Mouse (Mus musculus): Measurements from ENCODE around the gene E130114P18Rik.
A peak's percentile ranks its signal among the peaks of the same experiment; 100 is the strongest.

Gene E130114P18Rik

DNA sequence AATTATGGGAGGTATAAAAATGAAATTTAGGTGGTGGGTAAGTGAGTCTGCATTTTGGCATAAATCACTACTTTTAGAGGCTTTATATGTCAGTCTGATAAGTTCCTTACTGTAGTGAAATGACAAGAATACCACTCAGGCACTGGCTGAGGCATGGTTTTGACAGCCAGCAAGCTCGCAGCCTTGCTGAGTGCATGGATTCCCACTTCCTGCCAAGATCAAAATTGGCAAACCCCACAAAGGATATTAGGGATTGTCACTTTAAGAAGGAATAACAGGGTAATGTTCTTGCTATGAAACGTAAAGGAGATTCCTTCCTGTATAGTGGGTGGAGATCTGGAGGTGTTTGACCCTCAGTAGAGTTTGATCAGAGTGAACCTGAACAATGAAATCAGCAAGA is 27.4 kb upstream of the E130114P18Rik start:
- no peak for DNase-seq (ENCODE audit: low read depth)

DNA sequence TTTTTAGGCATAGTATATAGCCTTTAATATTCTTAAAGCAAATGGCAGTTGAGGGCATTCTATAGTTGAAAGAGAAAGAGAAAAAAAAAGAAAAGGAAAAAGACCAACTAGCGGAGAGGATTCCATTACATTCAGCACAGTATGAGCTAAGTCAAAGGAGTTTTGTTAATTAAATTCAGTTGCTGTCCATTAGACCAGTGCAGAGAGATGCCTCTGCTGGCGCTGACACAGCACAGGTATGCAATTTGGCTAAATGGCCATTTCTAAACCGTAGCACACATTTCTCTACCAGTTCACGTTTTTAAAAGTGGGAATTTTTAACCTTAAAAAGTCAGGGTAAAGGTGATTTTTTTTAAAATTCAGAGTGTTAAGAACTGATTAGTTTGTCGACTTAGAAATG is 26.8 kb upstream of the E130114P18Rik start:
- DNase-seq (ENCODE audit: low read depth) = no peak

DNA sequence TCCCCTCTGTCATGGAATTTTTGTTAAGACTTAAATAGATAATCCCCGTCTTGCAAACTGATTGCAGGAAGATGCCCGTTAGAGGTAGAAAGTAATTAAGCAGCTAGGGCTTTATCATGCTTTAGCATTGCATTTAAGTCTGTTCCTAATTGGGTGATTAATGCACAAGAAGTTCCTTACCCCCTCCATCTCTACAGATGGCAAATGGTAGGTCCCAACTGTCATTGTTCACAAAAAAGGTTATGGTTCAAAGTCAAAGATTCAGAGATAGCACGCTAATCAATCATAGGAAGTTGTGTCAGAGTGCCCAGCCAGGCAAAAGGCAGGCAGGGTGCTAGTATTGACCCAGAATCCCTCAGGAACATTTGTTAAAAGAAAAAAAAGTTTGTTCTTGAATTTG is 25.9 kb upstream of the E130114P18Rik start:
- no peak for DNase-seq (ENCODE audit: low read depth)

DNA sequence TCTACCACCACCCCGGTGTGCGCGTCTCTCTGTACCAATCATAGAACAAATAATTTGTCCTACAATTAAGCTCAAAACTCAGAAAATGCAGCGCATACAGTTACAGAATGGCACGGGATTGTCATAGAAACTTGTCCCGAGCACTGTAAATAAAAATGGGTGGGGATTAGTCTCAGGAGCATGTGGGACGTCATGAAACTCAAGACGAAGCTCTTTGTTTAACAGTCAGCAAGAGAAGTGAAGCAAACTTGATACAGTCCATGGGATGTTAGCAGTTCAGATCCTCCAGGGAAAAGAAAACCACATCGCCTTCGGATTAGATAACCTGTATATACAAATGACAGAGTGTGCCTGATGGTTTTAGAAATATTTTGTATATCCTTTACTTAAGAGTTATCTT is 18.6 kb upstream of the E130114P18Rik start:
- DNase-seq (ENCODE audit: low read depth) = no peak

DNA sequence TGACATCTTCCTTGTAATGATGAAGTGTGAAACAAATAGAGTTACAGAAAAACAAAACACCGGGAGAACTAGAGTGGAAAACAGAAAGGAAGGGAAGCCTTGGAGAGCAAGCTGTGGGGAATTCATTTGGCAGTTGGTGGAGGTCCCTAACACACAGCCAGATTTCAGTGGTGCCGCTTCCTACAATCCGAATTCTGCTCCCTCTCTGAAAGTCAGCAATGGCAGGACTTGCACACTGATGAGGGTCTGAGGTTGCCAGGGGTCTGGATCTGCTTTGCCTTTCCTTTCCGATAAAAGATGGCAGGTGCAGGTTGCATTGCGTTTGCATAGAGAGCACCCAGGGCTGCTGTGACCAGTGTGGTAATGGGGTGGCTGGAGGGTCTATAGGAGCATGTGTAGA is 18.1 kb upstream of the E130114P18Rik start:
- DNase-seq (ENCODE audit: low read depth) = no peak

DNA sequence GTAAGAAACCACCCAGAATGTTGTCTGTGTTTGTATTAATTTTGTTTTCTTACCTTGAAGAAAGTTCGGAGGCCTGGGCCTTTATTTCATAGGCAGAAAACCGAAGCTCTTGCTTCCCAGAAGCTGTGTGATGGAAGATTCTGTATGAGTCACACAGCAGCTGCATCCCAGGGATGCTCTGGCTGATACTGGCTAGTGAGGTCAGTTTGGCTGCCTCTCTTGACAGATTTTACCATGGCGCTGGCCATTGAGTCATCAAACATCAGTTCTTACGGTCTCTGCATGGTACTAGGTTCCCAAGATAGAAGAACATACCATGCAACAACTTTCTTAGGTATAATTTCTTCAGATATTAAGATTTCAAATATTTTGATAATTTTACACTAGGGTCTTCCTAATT is 17.0 kb upstream of the E130114P18Rik start:
- DNase-seq (ENCODE audit: low read depth) = no peak

DNA sequence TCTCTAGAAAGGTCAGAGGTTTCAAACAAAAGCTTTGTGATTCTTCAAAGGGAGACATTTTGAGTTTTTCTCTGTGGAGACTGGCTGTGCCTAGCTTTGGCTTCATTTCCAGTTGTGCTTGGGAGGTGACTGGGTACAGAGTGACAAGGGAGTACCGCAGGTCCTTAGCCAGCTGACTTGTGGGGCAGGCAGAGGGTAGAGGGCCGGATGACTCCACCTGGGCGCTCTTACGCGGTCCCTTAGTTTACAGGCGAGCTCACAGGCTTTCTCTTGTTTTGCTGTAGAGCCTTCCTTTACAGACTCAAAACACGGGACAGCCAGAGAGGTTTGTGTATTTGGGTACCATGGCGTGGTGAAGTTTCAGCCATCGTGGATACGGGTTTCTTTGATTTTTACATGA is 16.1 kb upstream of the E130114P18Rik start:
- no peak for DNase-seq (ENCODE audit: low read depth)

DNA sequence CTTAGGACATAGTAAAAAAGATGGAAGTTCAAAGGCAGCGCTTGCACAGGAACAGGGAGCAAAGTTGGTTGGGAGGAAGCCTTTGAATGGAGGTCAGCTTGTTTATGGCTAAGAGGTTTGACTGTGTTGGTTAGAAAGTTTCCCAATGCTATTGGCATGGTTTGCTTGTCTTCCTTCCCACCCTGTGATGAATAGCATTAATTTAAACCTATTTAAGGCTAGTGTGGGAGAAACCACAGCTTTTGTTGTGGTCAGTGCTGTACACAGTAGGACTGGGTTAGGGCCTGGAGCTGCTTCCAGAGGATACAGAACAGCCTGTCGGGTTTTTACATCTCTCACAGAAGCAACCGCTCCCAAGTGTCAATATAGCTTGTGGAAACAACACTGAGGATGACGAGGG is 10.7 kb upstream of the E130114P18Rik start:
- DNase-seq (ENCODE audit: low read depth) = no peak

DNA sequence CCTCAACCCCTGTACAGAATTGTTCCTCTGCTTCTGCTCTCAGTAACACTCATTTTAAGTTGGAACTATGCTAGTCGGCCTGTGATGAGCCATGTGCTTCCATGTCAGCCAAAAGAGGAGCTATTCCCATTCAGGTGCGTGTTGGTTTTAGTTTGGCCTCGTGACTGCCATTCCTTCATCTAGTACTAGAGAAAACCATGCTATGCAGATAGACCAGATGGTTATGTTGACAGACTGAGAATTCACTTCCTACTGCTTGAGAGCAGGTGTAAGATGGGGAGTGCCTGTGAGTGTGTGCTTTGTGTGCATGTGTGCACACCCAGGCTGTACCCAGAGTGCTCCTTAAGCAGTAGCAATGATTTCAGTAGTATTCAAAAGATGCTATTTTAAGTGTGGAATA is 9.6 kb upstream of the E130114P18Rik start:
- no peak for DNase-seq (ENCODE audit: low read depth)

DNA sequence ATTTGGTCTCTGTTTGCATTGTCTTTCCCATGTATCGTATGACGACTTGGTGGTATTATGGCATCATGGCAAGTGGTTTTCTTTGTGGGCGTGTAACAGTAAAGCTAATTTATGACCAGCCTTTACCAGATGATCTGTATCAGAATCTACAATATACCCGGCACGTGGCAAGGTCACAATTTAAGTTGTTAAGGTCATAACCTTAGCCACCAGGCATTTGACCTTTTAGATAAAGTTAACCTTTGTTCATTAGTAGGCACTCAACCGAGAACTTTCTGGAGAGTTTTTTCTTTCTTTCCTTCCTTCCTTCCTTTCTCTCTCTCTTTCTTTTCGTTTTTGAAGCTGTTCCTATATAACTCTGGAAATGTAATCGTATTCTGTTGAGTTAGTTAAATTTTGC is 8.7 kb upstream of the E130114P18Rik start:
- DNase-seq (ENCODE audit: low read depth) = no peak

DNA sequence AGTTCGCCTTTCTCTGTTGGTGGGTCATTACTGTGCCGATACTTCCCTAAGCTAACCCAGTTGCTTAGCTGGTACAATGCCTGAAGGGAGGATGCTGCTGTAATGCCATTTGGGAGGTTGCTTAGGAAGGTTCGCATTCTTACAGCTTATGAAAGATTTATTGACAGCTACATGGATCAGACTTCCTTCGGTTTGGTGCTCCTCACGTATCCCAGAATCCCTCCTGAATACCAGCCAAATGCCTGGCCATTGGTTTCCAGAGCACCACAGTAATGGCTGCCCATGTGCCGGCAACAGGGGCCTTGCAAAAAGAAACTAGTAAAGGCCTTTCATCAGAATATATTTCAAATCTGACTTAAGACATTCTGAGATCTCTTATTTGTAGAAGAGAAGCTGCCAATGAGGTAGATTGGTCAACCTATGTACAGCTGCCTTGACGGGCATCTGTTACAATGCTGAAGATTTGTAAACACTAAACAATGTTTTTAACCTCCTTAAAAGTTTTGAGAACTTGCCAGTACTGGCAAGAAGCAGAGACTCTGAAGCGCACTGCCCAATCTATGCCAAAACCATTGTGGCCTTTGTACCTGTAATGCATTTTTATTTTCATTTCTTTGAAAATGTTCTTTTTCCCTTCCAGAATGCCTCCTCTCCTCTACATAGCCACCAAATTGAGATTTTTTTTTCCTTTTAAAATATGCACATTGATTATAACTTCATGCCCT is 7.8 kb upstream of the E130114P18Rik start:
- DNase-seq (ENCODE audit: low read depth) = no peak

DNA sequence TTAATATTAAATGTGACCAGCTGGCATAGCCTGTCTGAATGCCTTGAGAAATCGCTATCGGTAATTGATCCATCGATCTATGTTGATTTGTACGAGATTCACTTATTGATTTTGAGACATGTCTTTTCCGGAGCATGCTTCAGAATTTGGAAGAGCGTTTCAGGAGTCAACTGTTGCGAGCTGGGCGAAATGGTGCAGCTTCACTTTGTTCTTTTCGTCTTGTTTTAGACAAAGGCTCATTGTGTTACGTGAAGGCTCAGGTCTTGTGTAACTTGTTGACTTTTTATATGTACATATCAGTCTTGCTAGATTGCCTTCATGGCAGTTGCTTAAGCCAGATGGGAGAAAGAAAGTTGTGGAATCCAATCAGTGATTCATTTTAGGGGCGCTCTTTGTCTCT is 6.4 kb upstream of the E130114P18Rik start:
- DNase-seq (ENCODE audit: low read depth) = no peak

DNA sequence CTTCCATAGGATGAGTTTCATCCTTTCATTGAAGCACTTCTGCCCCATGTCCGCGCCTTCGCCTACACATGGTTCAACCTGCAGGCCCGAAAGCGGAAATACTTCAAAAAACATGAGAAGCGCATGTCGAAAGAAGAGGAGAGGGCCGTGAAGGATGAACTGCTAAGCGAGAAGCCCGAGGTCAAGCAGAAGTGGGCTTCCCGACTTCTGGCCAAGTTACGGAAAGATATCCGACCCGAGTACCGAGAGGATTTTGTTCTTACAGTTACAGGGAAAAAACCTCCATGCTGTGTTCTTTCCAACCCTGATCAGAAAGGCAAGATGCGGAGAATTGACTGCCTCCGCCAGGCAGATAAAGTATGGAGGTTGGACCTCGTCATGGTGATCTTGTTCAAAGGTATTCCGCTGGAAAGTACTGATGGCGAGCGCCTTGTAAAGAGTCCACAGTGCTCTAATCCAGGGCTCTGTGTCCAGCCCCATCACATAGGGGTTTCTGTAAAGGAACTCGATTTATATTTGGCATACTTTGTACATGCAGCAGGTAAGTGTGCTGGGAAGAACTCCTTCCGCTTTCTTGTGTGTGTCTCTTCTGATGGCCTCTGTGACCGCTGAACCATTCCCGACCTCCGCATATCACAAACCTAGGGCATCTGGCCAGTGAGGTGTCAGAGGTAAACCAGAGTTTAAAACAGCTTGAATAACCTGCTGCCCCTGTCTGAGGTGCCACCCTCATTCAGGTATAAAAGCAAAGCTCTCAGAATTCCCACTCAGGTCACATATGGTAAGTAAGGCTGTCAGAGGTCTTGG is 5.4 kb upstream of the E130114P18Rik start:
- DNase-seq (ENCODE audit: low read depth) = no peak

DNA sequence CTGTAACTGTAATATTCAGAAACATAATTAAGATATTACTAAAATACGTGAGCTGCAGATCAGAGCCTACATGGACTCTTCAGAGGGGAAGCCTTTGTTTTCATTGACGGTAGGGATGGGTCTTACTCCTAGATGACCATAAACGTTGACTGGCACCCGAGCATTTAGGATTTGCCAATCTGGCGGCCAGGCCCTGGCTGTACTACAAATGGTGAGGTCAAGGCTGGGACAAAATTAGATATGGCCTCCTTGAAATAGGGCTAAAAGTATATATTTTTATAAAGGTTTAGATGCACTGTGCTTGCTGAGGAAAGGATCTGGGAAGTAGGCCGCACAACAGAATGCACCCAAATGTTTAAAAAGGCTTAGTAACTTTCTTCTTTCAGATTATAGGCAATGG is 4.6 kb upstream of the E130114P18Rik start:
- DNase-seq (ENCODE audit: low read depth) = no peak

DNA sequence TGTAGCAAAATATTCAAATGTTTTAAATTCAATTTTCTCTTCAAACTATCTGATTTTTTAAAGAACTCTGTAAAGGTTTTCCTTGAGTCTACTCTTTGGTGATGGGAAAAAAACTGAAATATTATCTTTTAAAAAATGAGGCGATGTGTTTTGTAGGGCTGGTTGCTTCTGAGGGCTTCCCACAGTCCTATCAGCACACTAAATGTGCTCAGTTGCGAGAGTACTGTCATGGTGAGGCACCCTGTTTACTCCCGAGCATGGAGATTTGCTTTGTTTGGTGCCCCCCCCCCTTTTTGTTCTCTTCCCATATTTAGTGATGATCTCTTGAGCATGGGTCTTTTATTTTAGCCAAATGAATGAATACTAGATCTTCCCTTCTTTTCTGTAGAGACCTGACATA is 4.2 kb upstream of the E130114P18Rik start:
- no peak for DNase-seq (ENCODE audit: low read depth)

DNA sequence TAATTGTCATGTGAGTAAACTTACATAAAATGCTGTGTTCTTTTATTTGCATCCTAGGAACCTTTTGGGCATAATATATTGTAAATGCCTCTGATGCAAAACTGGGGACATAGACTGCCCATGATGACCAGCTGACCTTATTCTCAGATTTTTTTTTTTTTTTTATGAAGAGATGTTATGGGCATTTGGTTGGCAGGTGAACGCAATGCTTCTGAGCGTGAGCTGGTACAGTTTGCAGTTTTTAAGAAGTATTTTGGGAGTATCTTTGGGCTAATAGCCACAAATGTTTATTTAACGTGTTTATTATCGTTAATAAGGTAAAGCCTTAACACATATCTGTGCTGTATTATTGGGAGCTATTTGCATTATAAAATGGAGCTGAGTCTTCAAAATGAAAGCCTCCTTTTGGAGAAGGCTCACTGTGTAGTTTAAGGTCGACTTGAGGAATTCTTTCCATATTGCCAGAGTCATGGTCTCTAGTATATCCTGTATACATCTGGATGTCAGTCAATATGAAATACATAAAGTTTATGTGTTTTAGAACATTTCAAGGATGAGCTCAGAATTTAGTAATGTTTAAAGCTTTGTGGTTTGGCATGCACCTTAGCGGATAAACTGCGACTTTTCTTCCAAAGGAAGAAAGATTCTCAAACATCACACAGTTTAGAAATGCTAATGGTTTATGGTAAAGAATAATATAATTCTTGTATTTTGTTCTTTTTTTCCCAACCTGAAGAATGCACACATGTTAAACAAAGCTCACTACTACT is 3.0 kb upstream of the E130114P18Rik start:
- DNase-seq (ENCODE audit: low read depth) = no peak

DNA sequence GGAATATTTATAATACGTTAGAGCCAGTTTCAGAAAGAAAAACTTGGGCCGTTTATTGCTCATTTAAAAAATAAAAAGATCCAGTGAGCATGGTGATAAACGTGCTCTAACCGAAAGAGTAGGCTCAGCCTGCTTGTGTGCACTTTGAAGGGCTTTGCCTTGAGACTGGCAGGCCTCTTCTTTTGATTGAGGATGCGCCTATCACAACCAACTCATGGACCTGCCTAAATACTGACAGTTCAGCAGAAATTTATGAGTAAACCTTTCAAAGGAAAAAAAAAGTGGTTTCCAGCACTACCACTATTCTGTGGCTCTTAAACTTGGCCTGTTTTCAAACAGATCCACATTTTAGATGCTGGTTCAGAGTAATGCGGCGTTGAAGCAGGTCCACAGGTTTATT is 2.1 kb upstream of the E130114P18Rik start:
- DNase-seq (ENCODE audit: low read depth) = peak; percentile 7

DNA sequence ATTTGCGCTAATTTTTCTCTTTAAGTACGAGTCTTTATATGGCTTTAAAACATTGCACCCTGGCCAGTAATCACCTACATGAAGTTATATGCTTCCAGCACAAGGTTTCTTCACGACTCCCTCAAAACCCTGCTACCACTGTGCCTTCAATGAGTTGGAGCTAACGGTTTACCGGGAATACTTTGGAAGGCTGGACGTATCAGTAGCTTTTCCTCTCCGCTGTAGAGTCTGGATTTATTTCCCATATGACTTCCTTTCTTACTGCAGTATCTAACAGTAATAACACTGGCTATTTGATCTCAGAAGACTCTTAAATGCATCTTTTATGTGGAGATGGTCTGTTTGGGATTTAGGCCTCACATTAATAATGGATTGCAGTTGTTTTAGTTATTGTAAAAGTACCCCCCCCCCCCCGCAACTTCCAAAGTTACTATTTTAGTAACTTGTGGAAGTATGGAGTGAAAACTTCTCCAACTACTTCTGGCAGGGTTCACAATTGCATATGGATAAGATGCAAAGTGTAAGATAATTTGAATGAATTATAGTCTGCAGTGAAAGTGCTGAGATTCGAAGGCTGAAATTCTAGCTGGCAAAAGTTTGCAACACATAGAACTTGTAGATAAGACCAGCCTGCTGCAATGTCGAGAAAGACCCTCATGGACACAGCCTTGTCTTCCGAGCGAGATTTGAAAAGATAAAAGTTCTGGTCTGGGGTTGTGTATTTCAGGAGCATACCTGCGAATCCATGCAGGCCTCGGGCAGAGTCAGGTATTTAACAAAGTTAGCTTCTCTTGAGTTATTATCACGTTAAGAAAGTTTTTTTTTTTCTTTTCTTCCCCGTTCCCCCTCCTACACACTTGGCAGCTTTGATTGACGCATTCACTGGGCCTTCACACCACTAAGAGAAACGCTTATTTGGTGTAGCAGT is 1.4 kb upstream of the E130114P18Rik start:
- DNase-seq (ENCODE audit: low read depth) = peak; percentile 12

DNA sequence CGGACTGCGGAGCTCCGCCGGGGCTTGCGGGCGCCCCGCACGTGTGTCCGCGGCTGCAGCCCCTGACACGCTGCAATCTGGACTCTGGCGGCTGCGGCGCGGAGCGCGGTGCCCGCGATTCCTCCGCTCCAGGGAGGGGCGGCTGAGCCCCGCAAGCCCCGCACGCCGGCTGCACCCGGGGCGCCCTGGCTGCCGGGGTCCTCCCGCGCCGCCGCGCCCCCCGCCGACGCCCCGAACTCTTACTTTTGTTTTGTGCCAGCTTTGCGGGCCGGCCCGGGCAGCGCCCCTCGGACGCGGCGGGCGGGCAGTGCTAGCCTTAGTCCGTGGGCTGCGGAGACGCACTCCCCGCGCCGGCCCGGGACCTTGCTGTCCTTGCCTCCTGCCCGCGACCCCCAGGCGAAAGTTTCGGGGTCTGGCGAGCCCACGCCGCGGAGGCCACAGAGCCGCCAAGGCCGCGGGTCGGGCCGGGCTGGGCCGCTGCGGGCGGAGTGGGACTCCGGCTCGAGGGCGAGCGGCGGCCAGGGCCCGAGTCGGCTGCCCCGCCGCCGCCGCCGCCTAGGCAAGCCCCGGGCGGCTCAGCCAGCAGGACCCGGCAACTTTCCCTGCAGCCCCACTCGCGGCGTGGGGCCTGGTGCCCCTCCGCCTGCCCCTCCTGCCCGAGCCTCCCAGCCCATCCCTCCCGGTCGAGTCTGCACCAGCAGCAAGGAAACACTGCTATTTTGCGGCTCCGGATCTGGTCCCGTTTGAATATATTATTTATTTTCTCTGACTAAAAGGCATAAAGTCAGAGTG is 529 bp upstream of the E130114P18Rik start:
- DNase-seq (ENCODE audit: low read depth) = peak; percentile 36

DNA sequence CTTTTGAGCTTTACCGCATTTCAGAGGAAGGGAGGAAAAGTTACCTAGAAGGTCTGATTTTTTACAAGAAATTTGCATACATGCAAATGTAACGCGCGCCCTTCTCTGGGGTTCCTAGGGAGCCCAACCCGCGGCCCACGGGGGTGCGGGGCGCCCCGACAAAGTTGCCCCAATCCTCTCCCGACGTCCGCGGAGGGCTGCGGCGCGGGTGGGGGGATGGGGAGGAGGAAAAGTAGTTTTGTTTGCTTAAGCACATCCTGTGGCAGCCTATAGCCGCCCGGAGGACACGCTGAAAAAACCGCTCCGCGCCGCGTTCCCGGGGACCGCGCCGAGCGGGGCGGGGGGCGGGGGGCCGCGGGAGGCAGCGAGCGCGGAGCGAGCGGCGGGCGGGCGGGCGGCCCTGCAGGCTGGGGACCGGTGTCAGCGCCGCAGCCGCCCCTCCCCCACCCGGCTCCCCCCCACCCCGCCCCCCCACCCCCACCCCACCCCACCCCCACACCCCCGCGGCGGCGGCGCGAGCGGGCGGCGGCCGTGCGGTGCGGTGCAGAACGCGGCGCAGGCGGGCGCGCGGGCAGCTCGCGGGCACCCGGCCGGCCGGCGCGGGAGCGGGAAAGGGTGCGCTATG is 685 bp downstream of the E130114P18Rik start:
- peak; percentile 59 for DNase-seq (ENCODE audit: low read depth)
